Mouse (Mus musculus) myocyte (in vitro differentiated cells): ENCODE results near the gene Defa20. TPM values are rescaled to one million over a fixed set of nuclear protein-coding genes. Genes with fewer than 3 reads are reported as not detected.
"Not testable (repeated sequence)": the region's sequence is repeated elsewhere in the genome, so short reads cannot be mapped to it uniquely, and the experiment has no call there.

Source experiments
- H3K27me3 ChIP-seq: one replicate; pipeline ENCODE4 v1.6.1; 2011; ENCODE audit not compliant: control insufficient read depth, insufficient read depth, insufficient read length
- H3K36me3 ChIP-seq: one replicate; pipeline ENCODE4 v1.6.1; 2011; ENCODE audit not compliant: control insufficient read depth, insufficient read depth
- H3K4me2 ChIP-seq: one replicate; pipeline ENCODE4 v1.6.1; 2011; ENCODE audit warnings: low read depth, control low read depth
- H3K4me3 ChIP-seq: one replicate; pipeline ENCODE4 v1.5.1; 2011; ENCODE audit warnings: mild to moderate bottlenecking, control low read depth, moderate library complexity
- H3K79me2 ChIP-seq: one replicate; pipeline ENCODE4 v1.6.1; 2011; ENCODE audit not compliant: control insufficient read depth, insufficient read depth
- H3ac ChIP-seq: one replicate; pipeline ENCODE4 v1.6.1; 2011; ENCODE audit not compliant: control insufficient read depth, insufficient read length
- polyA plus RNA-seq: library from polyadenylated mRNA; unstranded; fragments of >200 nt; fragmentation: generic; extraction: Trizol; gene quantifications from one replicate; pipeline ENCODE4 v1.2.1, GENCODE M21; 2012; ENCODE audit warnings: missing spikeins

Gene Defa20
- not detected for polyA plus RNA-seq

- H3K27me3 ChIP-seq, H3ac ChIP-seq, H3K4me2 ChIP-seq, H3K4me3 ChIP-seq, H3K79me2 ChIP-seq, H3K36me3 ChIP-seq: not testable (repeated sequence)
Observed at GRCm38 (mm10) chr8:21508958-21509357, at the start of gene Defa20. TSS of gene Defa20 (plus strand) at chr8:21509258.

DNA sequence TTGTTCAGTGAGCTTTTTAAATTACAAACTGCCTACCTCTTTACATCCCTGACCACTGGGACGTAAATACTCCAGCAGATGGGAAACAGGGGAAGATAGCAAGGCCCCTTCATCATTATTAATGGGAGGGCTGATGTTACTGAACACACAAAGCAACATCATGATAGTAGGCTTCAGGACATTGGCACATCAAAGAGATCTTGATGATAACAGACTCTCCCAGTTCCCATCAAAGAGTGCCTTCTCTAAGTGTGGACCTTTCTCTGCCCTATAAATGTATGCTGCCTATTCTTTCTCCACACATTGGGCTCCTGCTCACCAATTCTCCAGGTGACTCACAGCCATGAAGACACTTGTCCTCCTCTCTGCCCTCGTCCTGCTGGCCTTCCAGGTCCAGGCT is 19.7 kb downstream of the Defa20 start, which contains the start of gene Defa32:
Gene Defa32, plus strand, starts transcription at position 301 of the 400 bp plus-strand sequence.
- not testable (repeated sequence) for H3K36me3 ChIP-seq, H3K4me2 ChIP-seq, H3ac ChIP-seq, H3K79me2 ChIP-seq, H3K27me3 ChIP-seq, H3K4me3 ChIP-seq

Other genes starting within 250 kb of the Defa20 start
- not detected for gene Defa27, start 193.7 kb upstream of the Defa20 start, polyA plus RNA-seq
- not detected for gene Defa29, start 182.2 kb upstream of the Defa20 start, polyA plus RNA-seq
- gene Defa2, start 130.7 kb upstream of the Defa20 start, polyA plus RNA-seq: not detected
- gene Defa33, start 117.4 kb upstream of the Defa20 start, polyA plus RNA-seq: not detected
- gene Defa36, start 81.8 kb upstream of the Defa20 start, polyA plus RNA-seq: not detected
- not detected for gene Gm7849, start 52.7 kb upstream of the Defa20 start, polyA plus RNA-seq
- gene Defa32, start 19.8 kb downstream of the Defa20 start, polyA plus RNA-seq: not detected
- gene Defa37, start 56.1 kb downstream of the Defa20 start, polyA plus RNA-seq: not detected
- gene Defa28, start 73.7 kb downstream of the Defa20 start, polyA plus RNA-seq: not detected
- not detected for gene Gm7861, start 85.2 kb downstream of the Defa20 start, polyA plus RNA-seq
- not detected for gene Defa26, start 108.9 kb downstream of the Defa20 start, polyA plus RNA-seq
- gene Defa17, start 146.5 kb downstream of the Defa20 start, polyA plus RNA-seq: not detected
- not detected for gene Defa34, start 156.5 kb downstream of the Defa20 start, polyA plus RNA-seq
- not detected for gene AY761184, start 194.4 kb downstream of the Defa20 start, polyA plus RNA-seq
- gene Defa24, start 225.2 kb downstream of the Defa20 start, polyA plus RNA-seq: not detected